Mouse (Mus musculus): ENCODE data around the gene Il1rl1. TPM values are rescaled to one million over a fixed set of nuclear protein-coding genes. Genes with fewer than 3 reads are reported as not detected.

The Il1rl1 gene
- polyA plus RNA-seq, 1 experiment: 1.1 TPM

DNA sequence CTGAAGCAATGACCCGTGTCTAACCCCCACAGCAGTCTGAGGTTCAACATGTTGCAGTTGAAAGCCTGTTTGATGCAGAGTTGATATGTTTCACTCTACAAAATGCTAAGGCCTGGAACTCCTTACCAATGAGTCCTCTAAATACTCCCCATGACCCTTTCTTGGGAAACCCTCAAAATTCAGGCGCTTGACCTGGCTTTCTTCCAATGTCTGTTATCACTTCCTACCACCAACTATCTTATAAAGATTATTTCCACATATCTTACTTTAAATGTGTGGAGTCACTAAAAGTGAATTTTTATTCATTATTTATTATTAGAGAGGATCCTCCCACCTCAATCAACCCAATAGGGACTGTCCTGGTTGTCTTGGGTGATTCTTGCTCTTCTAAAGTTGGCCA, 2.8 kb downstream of the Il1rl1 start:
- WGBS: 70% methylated on average over 2 of the region's 2 CpGs
- Histone ChIP-seq H3K4me1 (ENCODE audit: control insufficient read depth, insufficient read depth, low read length) (no peaks in the 10 kb centered on the region), H3K4me3 (replicated peaks; ENCODE audit: extremely low read depth, low read depth, low read length) (no peak overlapping the region)
- no peak for DNase-seq
- TF ChIP-seq CTCF (IDR thresholded peaks at IDR 0.05; ENCODE audit: insufficient read depth, low read length): no peak

DNA sequence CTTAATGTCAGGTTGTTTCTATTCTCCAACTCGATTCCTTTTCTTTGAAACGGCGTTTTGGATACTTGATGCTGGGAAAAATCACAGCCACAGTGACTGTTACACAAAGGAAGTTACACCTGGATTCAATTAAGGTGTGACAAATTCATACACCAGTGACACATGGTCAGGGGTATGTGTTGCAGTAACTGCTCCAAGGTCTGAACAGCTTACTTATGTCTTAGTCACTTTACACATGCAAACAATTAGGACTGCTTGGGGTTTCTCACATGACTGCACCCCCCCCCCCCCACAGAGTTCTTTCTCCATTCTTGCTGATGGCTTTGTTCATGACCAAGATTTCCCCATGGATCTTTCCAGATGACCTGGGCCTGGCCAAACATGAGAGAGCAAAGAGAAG, 6.6 kb downstream of the Il1rl1 start:
- Histone ChIP-seq H3K4me3 (replicated peaks; ENCODE audit: extremely low read depth, low read depth, low read length) (no peak overlapping the region), H3K4me1 (ENCODE audit: control insufficient read depth, insufficient read depth, low read length) (no peaks in the 10 kb centered on the region)
- no peak for DNase-seq
- TF ChIP-seq CTCF (IDR thresholded peaks at IDR 0.05; ENCODE audit: insufficient read depth, low read length): no peak
- TF ChIP-seq POLR2A (IDR thresholded peaks at IDR 0.05; ENCODE audit: borderline replicate concordance, extremely low read depth, low read depth, low read length): no peak
- WGBS: 82% methylated on average over 3 of the region's 3 CpGs

- H3K4me3 ChIP-seq (replicated peaks; ENCODE audit: extremely low read depth, low read depth, low read length): no peak overlapping the region
- 63% methylated on average over 2 of the region's 2 CpGs for WGBS
These were observed 8.0 kb downstream of the Il1rl1 start for GRCm38 (mm10) chr1:40437340-40437739.

DNA sequence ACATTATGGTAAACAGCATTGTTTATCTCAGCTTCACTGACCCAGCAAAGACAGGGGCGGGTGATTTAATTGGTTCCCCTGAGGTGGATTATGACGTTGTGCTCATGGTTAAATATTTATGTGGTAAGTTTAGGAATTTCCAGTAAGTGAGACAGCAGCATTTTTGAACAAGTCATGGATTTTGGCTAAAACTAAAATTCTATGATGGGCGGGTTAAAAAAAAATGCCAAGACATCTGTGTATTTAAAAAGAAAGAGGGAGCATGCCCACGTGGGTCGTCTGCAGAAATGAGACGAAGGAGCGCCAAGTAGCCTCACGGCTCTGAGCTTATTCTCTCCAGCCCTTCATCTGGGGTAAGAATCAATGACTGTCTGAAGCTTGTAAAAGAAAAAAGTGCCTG, 10.1 kb downstream of the Il1rl1 start:
- DNase-seq: no peak
- Histone ChIP-seq H3K4me3 (replicated peaks; ENCODE audit: extremely low read depth, low read depth, low read length) (no peak overlapping the region), H3K4me1 (ENCODE audit: control insufficient read depth, insufficient read depth, low read length) (no peaks in the 10 kb centered on the region)
- no peak for TF ChIP-seq POLR2A (IDR thresholded peaks at IDR 0.05; ENCODE audit: borderline replicate concordance, extremely low read depth, low read depth, low read length)
- TF ChIP-seq CTCF (IDR thresholded peaks at IDR 0.05; ENCODE audit: insufficient read depth, low read length): no peak
- WGBS: 57% methylated on average over 8 of the region's 8 CpGs

More at GRCm38 (mm10) chr1:40437340-40437739, 8.0 kb downstream of the Il1rl1 start:
- H3K4me1 ChIP-seq (ENCODE audit: control insufficient read depth, insufficient read depth, low read length): no peaks in the 10 kb centered on the region
- TF ChIP-seq CTCF (IDR thresholded peaks at IDR 0.05; ENCODE audit: insufficient read depth, low read length): no peak
- DNase-seq: no peak

DNA sequence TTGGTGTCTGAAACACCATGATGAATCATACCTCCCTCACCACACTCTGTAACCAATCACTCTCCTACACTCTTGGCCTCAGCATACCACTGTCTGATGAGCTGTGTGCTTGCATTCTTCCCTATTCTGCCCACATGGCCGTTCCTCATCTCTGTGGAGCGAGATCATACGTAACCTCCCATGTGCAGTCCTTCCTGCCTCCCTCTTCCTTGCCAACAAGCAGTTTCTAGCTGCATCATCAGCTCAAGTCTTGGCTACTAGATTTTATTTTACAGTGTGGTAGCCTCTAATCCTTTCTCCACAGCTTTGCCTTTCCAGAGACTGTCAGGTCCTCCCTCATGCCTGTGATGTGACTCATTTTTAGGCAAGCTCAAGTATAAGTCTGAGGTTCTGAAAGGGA, 15.4 kb downstream of the Il1rl1 start:
- no peak for DNase-seq
- H3K4me3 ChIP-seq (replicated peaks; ENCODE audit: extremely low read depth, low read depth, low read length): no peak overlapping the region
- no peak for TF ChIP-seq CTCF (IDR thresholded peaks at IDR 0.05; ENCODE audit: insufficient read depth, low read length)
- TF ChIP-seq POLR2A (IDR thresholded peaks at IDR 0.05; ENCODE audit: borderline replicate concordance, extremely low read depth, low read depth, low read length): no peak
- no peaks in the 10 kb centered on the region for H3K4me1 ChIP-seq (ENCODE audit: control insufficient read depth, insufficient read depth, low read length)
- WGBS: 60% methylated on average over 3 of the region's 3 CpGs

DNA sequence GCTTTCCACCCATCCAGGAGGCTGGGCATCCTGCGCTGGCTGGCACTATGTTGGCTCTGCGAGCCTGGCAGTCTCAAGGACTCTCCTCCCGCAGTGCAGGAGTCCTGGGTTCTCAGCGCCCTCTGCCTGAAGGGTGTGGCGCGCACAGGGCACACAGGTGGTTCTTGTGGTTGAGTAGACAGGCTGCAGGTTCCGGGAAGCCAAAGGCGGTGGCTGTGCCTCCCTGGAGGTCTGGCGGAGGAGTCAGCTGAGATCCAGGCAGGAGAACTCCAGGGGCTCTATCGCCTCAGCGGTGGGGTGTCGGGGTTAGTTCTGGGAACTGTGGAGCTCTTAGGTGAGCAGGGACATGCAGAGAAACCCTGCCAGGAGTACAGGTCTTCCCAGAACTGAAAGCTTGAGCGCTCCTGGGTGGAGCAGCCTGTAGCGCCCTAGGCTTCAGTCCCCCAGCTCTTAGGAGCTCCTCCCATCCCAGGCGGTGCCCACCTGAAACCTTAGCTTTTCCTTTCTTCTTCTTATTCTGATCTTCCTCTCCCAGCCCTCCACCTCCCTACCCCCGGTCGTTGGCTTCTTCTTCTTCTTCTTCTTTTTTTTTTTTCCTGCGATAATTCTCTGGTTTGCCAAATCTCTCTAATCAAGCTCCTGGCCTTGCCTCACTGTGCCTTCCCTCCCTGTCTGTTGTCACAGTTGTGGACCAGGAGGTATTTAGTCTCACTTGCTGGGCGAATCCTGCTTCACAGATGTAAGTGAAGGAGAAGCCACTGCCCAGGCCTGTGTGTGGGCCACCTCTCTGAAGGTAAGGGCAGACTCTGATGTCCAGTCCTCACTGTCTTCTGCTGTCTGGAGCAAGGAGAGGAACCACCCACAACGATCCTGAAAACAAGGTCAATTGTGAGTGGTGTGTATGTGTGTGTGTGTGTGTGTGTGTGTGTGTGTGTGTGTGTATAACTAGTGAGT, 36.4 kb downstream of the Il1rl1 start, which contains the start of gene Il18r1:
Gene Il18r1 (plus strand): TSS at position 76 of the 954 bp plus-strand sequence.
- Histone ChIP-seq H3K4me3 (replicated peaks; ENCODE audit: extremely low read depth, low read depth, low read length) (peak within 1 kb of the TSS; percentile 76), H3K4me1 (ENCODE audit: control insufficient read depth, insufficient read depth, low read length) (no peaks in the 10 kb centered on the region; the same call in 1 of the 2 replicates)
- WGBS: 24% methylated on average over 20 of the region's 20 CpGs
- TF ChIP-seq POLR2A (IDR thresholded peaks at IDR 0.05; ENCODE audit: borderline replicate concordance, extremely low read depth, low read depth, low read length) (peak; percentile 58; the same call in 1 of the 2 replicates), CTCF (IDR thresholded peaks at IDR 0.05; ENCODE audit: insufficient read depth, low read length) (0 out of 2 replicates have a peak, but pooled peaks have one; percentile 33)
- peak; percentile 76 for DNase-seq

DNA sequence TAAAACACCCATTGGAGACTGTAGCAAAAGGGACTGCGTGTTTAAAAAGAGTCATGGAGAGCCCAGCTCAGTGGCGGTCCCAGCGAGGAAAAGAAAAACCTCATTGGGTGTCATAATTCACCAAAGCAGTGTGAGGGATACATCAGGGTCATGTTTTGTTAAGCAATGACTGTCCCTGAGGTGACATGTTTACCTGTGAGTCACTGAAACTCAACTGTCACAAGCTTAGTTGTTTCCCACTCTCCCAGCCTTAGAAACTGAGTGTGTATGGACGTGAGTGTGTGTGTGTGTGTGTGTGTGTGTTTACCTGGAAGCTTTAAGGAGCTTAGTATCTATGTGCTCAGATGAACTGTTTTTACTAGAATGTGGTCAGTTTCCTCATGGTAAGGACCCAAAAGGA, 37.9 kb downstream of the Il1rl1 start:
- DNase-seq: no peak
- WGBS: 74% methylated on average over 4 of the region's 4 CpGs
- H3K4me1 ChIP-seq (ENCODE audit: control insufficient read depth, insufficient read depth, low read length): no peaks in the 10 kb centered on the region; the same call in 1 of the 2 replicates
- TF ChIP-seq POLR2A (IDR thresholded peaks at IDR 0.05; ENCODE audit: borderline replicate concordance, extremely low read depth, low read depth, low read length) (no peak), CTCF (IDR thresholded peaks at IDR 0.05; ENCODE audit: insufficient read depth, low read length) (no peak)
- no peak overlapping the region for H3K4me3 ChIP-seq (replicated peaks; ENCODE audit: extremely low read depth, low read depth, low read length)

DNA sequence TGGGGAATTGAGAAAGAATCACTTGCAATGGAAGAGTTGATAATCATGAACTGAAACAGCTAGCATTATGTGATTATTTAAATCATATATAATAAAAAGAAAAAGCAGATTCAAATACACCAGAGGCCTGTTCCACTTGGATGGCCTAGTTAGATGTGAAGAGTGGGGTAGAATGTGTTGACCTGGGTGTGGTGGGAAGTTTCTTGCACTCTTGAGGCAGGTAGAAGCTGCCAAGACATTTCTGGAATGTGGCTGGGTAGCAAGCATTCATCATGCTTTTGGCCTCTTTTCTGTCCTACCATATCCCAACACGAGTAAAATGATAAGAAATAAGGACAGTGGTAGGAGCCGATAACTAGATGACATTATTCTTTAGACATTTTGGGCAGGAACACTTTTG, 39.4 kb downstream of the Il1rl1 start:
- 49% methylated on average over 2 of the region's 2 CpGs for WGBS

GRCm38 (mm10) chr1:40469900-40470299, 40.5 kb downstream of the Il1rl1 start:
- no peak for DNase-seq
- H3K4me1 ChIP-seq (ENCODE audit: control insufficient read depth, insufficient read depth, low read length): peaks cover 3% of the 10 kb centered on the region; the same call in 1 of the 2 replicates
- WGBS: 70% methylated on average over 12 of the region's 12 CpGs
- H3K4me3 ChIP-seq (replicated peaks; ENCODE audit: extremely low read depth, low read depth, low read length): no peak overlapping the region
- TF ChIP-seq POLR2A (IDR thresholded peaks at IDR 0.05; ENCODE audit: borderline replicate concordance, extremely low read depth, low read depth, low read length) (no peak), CTCF (IDR thresholded peaks at IDR 0.05; ENCODE audit: insufficient read depth, low read length) (no peak)

More for the DNA sequence above, 39.4 kb downstream of the Il1rl1 start:
- TF ChIP-seq POLR2A (IDR thresholded peaks at IDR 0.05; ENCODE audit: borderline replicate concordance, extremely low read depth, low read depth, low read length): no peak
- no peak for TF ChIP-seq CTCF (IDR thresholded peaks at IDR 0.05; ENCODE audit: insufficient read depth, low read length)
- no peak for DNase-seq
- Histone ChIP-seq H3K4me1 (ENCODE audit: control insufficient read depth, insufficient read depth, low read length) (no peaks in the 10 kb centered on the region; the same call in 1 of the 2 replicates), H3K4me3 (replicated peaks; ENCODE audit: extremely low read depth, low read depth, low read length) (no peak overlapping the region)

- Histone ChIP-seq H3K4me1 (ENCODE audit: control insufficient read depth, insufficient read depth, low read length) (peaks cover 3% of the 10 kb centered on the region; the same call in 1 of the 2 replicates), H3K4me3 (replicated peaks; ENCODE audit: extremely low read depth, low read depth, low read length) (no peak overlapping the region)
- TF ChIP-seq POLR2A (IDR thresholded peaks at IDR 0.05; ENCODE audit: borderline replicate concordance, extremely low read depth, low read depth, low read length): no peak
- no peak for DNase-seq
- WGBS: 85% methylated on average over 1 of the region's 1 CpGs
These were observed 43.0 kb downstream of the Il1rl1 start for GRCm38 (mm10) chr1:40472401-40472800.
